Mouse (Mus musculus) left cerebral cortex, adult 18-20 months (tissue): ENCODE measurements at regions not wholly inside any gene's neighbourhood (a gene's known extent, or its start where the extent isn't known, plus 50 kb on each side); places are given as distances from the start of the nearest gene placed in this dataset.

Experiments used
- DNase-seq, 2 experiments: peaks; one replicate each; pipeline ENCODE4 v3.0.0; 2021 to 2022; ENCODE audit warnings: low spot score in 2 of 2, mixed read lengths in 1 of 2

DNA sequence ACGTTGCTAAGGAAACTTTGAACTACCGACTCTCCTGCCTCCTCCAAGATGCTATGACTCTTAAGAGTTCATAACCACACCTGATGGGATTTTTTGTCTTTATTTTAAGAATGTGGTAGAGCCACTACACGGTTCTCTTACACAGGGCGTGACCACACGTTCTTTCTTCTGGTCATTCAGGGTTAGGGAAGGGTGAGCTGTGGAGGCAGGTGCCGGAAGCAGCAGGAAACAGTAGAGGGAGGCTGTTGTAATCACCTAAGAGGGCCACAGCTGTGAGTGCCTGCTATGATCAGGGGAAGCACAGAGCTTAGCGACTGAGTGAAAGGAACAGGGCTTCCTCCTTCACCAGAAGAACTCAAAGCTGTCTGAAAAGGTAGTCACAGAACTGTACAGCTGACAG lies 50.6 kb upstream of the Larp1 start:
- no peak for DNase-seq

DNA sequence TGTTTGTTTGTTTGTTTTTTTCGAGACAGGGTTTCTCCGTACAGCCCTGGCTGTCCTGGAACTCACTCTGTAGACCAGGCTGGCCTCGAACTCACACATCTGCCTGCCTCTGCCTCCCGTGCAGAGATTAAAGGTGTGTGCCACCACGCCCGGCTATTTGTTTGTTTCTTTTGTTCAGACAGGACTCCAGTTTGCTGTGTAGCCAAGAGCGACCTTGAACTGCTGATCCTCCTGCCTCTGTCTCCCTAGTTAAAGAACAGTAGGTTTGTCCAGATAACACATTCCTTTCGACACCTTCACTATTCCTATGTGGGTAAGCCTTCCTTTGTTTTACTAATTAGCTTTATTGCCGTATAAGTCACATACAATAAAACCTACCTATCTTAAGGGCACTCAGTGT lies 52.0 kb upstream of the Larp1 start:
- DNase-seq = no peak

DNA sequence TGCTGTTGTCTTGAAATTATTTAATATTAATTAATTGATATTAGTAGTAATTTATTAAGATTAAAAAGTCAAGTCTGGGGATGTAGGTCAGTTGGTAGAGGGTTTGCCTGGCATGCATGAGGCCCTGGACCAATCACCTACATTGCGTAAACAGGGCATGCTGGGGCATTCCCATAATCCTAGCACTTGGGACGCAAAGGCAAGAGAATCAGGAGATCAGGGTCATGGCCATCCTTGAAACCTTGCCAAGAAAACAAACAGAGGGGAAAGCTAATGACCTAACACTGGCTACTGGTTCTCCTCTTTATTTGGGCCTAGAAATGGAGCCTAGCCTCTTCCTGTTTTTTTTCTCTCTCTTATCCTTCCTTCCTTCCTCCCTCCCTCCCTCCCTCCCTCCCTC lies 52.8 kb upstream of the Larp1 start:
- DNase-seq = no peak

DNA sequence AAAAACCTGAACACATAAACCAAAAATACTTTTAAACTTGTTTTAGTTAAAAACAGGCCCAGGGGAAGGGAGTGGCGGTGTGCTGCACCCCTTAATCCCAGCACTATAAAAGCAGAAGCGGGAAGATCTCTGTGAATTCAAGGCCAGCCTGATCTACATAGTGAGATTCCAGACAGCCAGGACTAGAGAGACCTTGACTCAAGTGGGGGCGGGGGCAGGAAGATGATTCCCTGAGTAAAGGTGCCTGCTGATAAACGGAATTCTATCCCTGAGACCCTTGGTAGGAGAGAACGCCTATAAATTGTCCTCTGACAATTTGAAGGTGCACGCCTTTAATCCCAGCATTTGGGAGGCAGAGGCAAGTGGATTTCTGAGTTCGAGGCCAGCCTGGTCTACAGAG lies 53.4 kb upstream of the Larp1 start:
- DNase-seq = no peak

DNA sequence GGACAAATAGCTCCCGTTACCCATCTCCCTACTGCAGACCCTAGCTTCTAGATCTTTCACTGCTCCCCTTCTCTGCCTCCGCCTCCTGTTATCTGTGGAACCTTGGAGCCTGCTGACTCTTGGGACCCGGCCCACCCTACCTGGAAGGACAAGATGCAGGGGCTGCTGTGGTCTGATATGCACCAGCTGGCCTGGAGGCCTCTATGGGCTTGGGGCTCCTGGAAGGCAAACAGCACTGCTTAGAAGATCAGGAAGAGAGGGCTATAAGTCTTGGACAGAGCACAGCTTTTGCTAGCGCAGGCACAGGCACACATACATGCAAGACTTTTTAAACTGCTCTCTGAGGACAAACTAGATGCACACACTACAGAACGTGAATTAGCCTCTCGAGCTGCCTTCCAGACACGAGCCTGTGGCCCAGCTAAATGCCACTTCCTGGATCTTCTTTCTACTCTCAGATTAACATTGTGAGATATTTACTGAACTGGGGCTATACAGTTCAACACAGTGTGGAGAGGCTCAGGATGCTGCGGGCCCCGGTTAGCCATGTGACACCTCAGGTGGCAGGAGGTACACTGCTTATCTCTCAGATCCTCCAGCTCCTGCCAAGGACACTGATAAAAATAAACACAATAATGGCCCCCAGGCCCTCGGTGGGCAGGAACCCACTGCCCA lies 54.2 kb upstream of the Larp1 start:
- no peak for DNase-seq

DNA sequence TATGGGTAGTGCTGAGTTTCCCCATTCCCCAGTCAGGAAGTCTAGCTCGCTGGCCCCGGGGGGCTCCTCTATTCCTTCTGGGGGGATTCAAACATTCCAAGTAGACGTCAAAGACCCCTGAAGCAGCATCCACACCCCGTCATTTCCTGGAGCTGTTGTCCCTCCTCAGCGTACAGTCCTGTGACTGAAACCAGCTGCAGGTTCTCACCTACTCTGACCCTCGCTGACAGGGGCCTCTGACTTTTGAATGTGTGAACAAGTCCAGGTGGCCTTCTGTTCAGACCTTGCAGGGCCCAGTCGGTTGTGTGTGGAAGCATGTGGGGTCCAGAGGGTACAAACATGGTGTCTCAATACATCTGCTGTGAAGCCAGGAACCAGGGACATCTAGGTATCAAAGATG lies 55.2 kb upstream of the Larp1 start:
- DNase-seq = no peak

DNA sequence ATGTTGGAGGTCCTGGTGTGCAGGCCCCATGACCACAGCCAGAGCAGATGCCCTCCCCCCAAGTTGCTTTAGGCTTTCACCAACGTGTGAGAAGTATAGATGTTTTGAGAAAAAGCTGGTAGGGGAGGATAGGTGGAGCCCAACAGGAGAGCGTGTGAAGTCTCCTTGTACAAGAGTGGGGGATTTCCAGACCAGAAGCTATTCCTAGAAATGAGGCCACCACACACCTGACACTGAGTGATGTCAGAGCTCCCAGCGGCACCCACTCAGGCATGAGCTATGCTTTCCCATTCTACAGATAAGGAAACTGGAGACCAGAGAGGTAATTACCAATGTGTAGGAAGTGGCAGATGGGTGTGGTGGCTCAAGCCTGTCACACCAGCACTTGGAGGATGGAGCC lies 56.2 kb upstream of the Larp1 start:
- no peak for DNase-seq

DNA sequence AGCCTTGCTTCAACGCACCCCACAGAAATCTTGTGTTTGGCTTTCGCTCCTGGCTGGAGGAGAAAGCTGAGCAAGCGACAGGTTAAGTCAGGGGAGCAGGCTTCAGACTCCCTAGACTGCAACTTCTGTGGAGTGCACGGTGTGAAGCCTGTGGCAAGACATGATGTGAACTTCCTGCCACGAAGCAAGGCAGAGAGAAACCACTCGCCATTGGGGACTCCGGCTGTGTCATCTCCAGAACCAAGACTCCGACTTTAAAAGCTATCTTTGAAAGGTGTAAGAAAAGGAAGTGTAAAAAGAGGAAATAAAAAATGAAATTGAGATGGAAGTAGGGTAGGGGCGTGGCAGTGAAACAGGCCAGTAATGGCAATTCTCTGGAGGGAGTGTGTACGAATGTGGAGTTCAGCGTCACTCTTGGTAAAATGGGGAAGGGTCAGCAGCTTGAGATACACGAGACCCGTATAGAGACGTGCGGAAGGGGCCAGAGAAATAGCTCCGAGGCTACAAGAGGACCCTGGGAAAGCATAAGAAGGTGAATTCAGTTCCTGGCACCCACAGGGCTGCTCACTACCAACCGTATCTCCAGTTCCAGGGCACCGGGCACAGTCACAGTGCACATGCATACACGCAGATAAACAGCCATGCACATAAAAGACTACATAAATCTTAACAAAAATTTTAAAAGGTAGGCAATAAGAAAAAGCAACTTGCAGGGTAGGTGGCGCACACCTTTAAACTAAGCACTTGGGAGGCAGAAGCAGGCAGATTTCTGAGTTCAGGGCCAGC lies 57.1 kb upstream of the Larp1 start:
- DNase-seq = no peak

DNA sequence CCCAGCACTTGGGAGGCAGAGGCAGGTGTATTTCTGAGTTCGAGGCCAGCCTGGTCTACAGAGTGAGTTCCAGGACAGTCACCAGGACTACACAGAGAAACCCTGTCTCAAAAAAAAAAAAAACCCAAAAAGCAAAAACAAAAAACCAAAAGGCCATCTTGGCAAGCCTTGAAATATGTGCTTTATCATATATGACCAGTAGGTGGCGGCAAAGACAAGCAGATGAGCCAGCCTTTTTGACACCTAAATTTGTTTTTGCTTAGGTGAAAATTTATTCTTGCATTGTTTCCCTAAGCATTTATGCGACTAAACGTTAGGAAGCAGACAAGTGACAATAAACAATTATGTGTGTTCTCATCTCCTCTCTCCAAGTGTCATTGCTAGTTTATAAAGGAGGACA lies 57.9 kb upstream of the Larp1 start:
- peak; percentile 26 to 53 for DNase-seq

DNA sequence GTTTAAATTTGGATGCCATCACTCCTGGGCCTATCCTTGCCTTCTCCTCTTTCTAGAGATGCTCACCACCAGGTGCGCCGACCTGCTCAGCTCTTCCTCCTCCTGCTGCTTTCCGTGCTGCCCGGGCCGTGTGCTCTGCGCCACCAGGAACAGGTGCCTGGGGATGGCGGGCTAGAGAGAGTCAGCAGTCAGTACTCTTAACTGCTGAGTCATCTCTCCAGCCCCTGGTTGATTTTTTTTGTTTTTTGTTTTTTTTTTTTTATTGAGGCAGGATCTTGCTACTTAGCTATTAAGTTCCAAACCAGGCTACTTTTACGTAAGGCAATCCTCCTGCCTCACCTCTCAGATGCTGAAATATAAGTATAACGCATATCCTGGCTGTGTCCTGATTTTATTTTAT lies 59.8 kb upstream of the Larp1 start:
- DNase-seq = no peak

DNA sequence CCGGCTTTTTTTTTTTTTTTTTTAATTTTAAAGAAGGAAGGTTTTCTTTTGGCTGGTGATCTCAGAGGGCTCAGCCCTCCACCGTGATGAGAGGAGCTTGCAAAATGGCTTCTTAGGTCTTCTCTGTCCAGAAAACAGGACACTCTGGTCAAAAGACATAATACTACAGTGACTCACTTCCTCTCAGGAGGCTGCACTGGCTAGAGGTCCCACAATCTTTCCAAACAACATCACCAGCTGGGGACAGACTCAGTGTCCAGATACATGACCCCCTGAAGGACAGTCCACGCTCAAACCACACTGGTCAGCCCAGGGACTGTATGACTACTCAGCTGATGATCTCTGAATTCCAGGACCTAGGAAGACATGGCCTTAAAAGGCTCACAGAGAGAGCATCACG lies 61.5 kb upstream of the Larp1 start:
- no peak for DNase-seq

DNA sequence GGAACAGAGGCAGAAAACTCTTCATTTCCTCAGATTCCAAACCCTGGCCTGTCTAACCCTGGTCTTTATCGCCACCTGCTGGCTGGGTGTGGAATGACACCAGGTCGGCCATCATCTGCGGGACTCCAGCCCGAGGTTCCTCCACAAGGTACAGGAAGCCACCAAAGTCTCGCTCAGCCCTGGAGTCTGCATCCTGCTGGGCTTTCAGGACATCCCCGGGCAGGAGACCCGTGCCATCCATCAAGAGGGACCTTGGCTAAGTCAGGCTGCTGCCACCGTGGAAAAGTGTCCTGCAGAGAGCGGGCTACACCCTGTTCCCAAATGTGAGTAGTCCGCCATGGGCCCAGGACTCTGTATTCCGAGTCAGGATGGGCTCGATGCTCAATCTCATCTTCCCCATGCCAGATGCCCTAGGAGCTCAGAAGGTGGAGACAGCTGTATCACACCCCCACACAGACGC lies 74.4 kb upstream of the Larp1 start:
- peak; percentile 86 to 93 for DNase-seq

DNA sequence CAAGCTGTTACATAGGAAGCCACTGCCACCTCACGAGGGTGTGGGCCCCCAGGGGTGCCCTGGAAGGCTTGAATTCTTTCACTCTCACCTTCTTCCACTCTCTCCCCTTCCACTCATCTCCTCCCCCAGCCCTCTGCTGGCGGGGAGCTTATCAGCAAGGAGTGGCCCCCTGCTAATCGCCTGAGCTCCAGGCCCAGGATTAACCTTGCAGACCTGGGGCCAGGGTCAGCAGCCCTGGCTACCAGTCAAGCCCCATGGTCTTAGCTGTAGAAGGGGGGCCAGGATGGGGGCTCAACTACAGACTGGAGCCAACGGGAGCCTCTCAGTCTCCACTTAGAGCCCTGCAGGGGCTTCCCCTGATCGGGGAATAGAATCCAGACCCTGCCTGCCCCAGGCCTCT lies 75.8 kb upstream of the Larp1 start:
- no peak for DNase-seq

DNA sequence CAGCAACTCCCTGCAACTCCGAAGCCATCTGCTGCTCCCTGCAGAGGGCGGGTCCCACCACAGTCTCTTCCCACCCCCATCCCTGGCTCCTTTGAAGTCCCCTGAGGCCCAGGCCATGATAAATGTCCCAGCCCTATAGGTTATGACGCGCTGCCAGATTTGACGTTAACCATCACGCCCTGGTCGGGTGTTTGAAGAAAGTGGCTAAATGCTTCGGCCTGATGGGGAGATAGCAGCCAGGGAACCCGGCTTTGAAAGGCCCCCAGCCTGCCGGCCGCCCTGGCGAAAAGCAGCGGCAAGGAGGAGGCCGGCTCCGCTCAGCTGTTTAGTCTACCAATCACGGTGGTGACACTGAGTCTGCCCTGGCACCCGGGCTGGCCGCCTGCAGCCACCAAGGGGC lies 79.4 kb upstream of the Larp1 start:
- DNase-seq = no peak

DNA sequence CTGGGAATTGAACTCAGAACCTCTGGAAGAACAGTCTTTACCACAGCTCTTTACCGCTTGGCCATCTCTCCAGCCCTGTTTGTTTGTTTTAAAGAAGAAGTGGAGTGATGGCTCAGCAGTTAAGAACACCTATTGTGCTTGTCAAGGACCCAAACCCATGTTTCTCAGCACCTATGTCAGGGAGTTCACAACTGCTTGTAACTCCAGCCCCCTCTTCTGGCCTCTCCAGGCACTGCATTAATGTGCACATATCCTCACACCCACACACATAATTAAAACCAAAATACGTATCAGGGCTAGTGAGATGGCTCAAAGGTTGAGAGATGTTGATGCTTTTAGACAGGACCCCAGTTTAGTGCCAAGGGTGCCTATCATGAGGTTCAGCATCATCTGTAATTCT lies 87.6 kb upstream of the Hand1 start:
- DNase-seq = no peak

DNA sequence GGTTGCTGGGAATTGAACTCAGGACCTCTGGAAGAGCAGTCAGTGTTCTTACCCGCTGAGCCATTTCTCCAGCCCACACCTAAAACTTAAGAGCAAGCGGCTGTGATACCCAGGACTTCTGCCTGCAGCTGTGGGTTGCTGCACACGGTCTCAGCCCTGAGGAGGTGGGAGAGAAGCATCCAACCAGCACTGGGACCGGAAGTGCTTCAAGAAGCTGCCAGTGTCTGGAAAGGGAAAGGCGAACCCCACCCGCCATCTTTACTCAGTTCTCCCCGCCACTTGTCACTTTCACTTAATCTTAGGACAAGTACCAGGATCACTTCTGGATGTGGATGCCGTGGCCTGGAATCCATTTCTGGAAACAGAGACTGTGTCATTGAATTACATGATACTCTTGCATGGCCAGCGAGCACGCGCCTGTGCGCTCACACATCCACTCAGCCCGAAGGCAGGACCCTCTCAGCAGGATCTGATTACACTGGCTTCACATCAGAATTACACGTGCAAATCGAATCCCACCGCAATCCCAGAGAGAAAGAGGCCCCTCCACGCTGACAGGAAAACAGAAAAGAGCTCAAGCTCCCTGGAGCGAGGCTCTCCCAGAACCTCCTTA lies 85.9 kb upstream of the Hand1 start:
- DNase-seq = no peak

DNA sequence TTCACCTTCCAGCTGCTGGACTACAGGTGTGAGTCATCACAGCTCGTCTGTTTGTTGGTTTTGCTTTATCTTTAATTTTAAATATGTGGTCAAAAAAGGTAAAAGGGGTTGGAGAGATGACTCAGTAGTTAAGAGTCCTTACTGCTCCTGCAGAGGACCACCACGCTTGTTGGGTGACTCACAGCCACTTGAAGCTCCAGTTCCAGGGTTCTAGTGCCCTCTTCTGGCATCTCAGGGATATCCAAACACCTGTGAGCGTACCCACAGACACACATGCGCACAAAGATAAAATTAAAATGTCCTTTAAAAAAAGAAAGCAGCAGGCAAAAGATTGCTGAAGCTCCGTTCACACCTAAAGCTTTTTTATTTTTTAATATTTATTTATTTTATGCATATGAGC lies 85.4 kb upstream of the Hand1 start:
- no peak for DNase-seq

DNA sequence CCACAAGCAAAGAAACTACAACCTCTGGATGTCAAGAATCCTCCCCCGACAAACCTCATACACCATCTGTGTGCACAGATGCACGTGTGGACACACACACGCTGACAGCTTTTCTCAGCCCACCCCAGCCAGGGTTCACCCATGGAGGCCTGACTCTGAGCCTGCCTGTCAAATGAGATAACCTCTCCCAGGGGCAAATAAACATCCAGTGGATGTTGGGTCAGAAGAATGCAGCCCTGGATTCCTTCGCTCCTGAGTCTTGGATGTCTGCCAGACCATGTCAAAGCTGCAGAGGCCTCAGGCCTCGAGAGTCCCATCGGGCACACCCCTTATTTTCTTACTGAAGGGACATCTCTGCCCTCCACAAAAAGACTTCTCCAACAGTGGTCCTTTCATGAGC lies 83.4 kb upstream of the Hand1 start:
- DNase-seq = no peak

DNA sequence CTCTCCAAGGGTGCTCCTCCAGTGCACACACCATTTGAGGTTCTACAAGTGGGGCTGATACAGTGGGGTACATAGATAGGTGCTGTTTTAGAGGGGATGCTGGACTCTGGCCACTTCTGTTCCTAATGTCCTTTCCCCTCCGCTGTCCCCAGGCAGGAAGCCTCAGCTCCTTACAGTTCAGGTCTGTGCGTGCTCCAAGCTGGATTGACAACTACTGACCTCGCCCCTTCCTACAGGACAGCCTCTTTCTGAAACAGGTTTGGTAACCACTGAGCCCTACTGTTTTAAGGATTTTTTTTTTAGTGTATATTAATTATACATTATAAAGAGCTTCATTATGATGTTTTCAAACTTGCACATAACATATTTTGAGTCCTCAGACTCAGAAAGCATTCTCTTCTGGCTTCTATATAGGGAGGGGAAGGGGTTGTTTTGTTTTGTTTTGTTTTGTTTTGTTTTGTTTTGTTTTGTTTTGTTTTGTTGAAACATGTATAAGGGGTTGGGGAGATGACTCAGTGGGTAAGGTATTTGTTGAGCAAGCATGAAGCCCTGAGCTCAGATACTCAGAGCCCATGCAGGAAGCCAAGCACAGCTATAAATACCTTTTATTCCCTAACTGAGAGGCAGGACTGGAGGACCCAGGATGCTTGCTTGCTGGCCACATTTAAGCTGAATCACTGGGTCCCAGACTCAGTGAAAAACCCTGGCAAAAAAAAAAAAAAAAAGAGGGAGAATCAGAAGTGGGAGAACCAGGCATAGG lies 81.4 kb upstream of the Hand1 start:
- DNase-seq = no peak

DNA sequence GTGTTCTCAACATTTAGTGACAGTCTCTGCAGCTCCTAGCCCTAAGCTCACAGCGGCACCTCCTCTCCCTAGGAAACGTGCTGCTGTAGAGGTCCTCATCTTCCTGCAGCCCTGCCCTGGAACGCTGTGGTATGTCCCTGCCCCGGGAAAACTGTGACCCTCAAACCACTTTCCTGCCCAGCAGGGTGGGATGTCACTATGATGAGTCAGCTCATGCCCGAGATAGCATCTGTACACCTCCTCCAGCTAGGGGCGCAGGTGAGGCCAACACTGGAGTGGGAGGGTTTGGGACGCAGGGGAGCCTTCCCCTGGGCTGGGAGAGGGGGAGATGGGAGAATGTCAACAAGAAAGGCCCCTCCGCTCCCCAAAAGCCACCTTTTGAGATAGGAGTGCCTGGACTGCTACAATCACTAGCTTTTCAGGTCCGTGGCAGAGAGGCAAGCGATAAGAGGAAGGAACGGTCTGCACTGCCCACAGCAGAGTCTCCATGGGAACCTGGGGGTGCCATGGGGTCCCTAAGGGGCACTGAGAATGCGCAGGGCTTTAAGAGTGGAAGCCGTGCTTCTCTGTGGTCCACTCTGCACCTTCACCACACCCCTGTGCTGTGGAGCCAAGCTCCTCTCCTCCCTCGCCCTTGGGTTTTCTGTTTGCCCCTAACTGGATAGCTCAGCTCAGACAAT lies 80.5 kb upstream of the Hand1 start:
- no peak for DNase-seq

DNA sequence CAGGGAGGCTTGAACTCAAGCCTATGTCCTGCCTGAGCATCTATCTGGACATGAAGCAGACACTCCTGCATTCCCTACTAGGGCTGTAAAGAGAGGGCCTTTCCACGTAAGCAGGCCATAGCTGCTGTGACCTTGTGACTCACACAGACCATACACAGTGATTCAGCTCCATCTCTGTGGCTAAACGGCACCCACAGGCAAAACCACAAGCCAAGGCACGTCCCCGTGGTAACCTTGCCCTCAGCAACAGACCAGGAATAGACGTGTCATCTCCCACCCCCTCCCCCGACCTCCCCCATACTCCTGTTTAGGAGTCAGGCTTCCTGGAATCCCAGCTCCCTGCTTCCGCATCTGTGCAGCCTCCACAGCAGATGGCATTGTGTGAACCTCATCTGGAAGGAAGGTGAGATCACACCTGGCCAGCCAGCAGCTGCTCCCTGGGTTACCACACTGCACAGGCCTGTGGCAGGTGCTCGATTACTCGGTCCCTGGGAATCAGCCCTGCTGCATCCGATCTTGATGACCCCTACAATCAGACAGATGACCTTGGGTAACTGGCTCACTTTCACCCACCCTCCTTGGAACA lies 79.2 kb upstream of the Hand1 start:
- DNase-seq = no peak
